Mouse (Mus musculus): Measurements from ENCODE around the gene Atp6v1fnb. TPM values are rescaled to one million over a fixed set of nuclear protein-coding genes. Genes with fewer than 3 reads are reported as not detected.
A peak's percentile ranks its signal among the peaks of the same experiment; 100 is the strongest.

Gene Atp6v1fnb
- polyA plus RNA-seq, 1 experiment from 2014 or later, result not detected

GRCm38 (mm10) chr6:29500177-29500576 is 28.9 kb downstream of the Atp6v1fnb start:
- WGBS, result 96% methylated on average over 7 of the region's 7 CpGs
- ATAC-seq (ENCODE audit: low FRiP score) (no peak), DNase-seq (ENCODE audit: low spot score) (no peak)
- Histone ChIP-seq H3K9ac (ENCODE audit: low read depth, low read length) (no peak overlapping the region), H3K4me1 (replicated peaks; ENCODE audit: control insufficient read depth, insufficient read depth, low read length) (no peaks in the 10 kb centered on the region), H3K9me3 (ENCODE audit: control insufficient read depth, low read length) (no peaks in the 10 kb centered on the region), H3K36me3 (ENCODE audit: control insufficient read depth, insufficient read depth, low read length) (no peaks in the 10 kb centered on the region), H3K4me3 (ENCODE audit: low read depth, low read length) (no peak overlapping the region), H3K27ac (ENCODE audit: low read depth, low read length) (no peak overlapping the region), H3K27me3 (ENCODE audit: control insufficient read depth, insufficient read depth, low read length) (peaks cover 21% of the 10 kb centered on the region), H3K4me2 (replicated peaks; ENCODE audit: low read depth, low read length) (no peak overlapping the region)

GRCm38 (mm10) chr6:29500810-29501209 is 29.6 kb downstream of the Atp6v1fnb start:
- Histone ChIP-seq H3K4me3 (ENCODE audit: low read depth, low read length) (no peak overlapping the region), H3K9ac (ENCODE audit: low read depth, low read length) (no peak overlapping the region), H3K27ac (ENCODE audit: low read depth, low read length) (no peak overlapping the region), H3K9me3 (ENCODE audit: control insufficient read depth, low read length) (no peaks in the 10 kb centered on the region), H3K27me3 (ENCODE audit: control insufficient read depth, insufficient read depth, low read length) (peaks cover 17% of the 10 kb centered on the region), H3K4me2 (replicated peaks; ENCODE audit: low read depth, low read length) (no peak overlapping the region), H3K36me3 (ENCODE audit: control insufficient read depth, insufficient read depth, low read length) (no peaks in the 10 kb centered on the region), H3K4me1 (replicated peaks; ENCODE audit: control insufficient read depth, insufficient read depth, low read length) (no peaks in the 10 kb centered on the region)
- ATAC-seq (ENCODE audit: low FRiP score) (no peak), DNase-seq (ENCODE audit: low spot score) (no peak)
- WGBS, result 90% methylated on average over 6 of the region's 6 CpGs

DNA sequence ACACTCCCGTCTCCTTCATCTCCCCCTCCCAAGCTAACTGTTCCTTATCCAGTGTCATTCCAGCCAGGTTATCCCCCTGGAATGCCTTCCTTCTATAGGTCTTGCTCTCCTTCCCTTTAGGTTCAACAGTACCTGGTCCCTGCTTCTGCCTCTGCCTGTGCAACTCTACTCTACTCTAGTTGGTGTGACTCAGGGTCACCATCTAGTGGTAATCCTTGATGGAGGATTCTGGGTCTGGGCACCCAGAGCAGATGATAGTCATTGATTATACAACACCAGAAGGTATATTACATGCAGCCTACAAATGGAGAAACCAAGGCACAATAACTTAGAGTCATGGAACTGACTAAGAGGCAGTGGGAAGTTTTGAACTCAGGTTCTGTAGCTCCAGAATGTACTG is 30.4 kb downstream of the Atp6v1fnb start:
- H3K9me3 ChIP-seq (ENCODE audit: control insufficient read depth, low read length), result no peaks in the 10 kb centered on the region
- no peaks in the 10 kb centered on the region for H3K36me3 ChIP-seq (ENCODE audit: control insufficient read depth, insufficient read depth, low read length)
- 89% methylated on average over 1 of the region's 1 CpGs for WGBS
- peaks cover 16% of the 10 kb centered on the region for H3K27me3 ChIP-seq (ENCODE audit: control insufficient read depth, insufficient read depth, low read length)
- ATAC-seq (ENCODE audit: low FRiP score) (no peak), DNase-seq (ENCODE audit: low spot score) (no peak)
- no peak overlapping the region for H3K4me3 ChIP-seq (ENCODE audit: low read depth, low read length)
- no peak overlapping the region for H3K4me2 ChIP-seq (replicated peaks; ENCODE audit: low read depth, low read length)
- no peaks in the 10 kb centered on the region for H3K4me1 ChIP-seq (replicated peaks; ENCODE audit: control insufficient read depth, insufficient read depth, low read length)
- no peak overlapping the region for H3K9ac ChIP-seq (ENCODE audit: low read depth, low read length)
- no peak overlapping the region for H3K27ac ChIP-seq (ENCODE audit: low read depth, low read length)

DNA sequence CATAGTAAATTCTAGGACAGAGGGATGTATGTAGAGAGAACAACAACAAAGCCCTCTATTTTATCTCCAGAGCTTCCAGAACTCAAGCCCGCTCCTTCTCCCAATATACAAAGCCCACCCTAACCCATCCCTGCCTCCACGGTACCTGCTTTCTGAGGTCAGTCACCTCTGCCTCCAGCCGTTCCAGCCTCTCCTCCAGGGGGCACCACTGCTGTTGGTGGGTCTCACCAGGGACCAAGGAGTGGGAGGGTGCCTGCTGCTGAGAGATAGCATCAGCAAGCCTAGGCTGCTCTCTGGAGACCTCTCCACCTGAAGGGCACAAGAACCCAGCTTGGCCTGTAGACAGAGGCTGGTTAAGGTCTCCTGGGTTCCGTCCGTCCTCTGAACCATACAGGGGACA is 34.3 kb downstream of the Atp6v1fnb start:
- Histone ChIP-seq H3K27ac (ENCODE audit: low read depth, low read length) (no peak overlapping the region), H3K4me3 (ENCODE audit: low read depth, low read length) (no peak overlapping the region), H3K9me3 (ENCODE audit: control insufficient read depth, low read length) (no peaks in the 10 kb centered on the region), H3K4me2 (replicated peaks; ENCODE audit: low read depth, low read length) (no peak overlapping the region), H3K36me3 (ENCODE audit: control insufficient read depth, insufficient read depth, low read length) (no peaks in the 10 kb centered on the region), H3K27me3 (ENCODE audit: control insufficient read depth, insufficient read depth, low read length) (peaks cover 24% of the 10 kb centered on the region), H3K9ac (ENCODE audit: low read depth, low read length) (no peak overlapping the region), H3K4me1 (replicated peaks; ENCODE audit: control insufficient read depth, insufficient read depth, low read length) (no peaks in the 10 kb centered on the region; the same call in 1 of the 2 replicates)
- 81% methylated on average over 5 of the region's 5 CpGs for WGBS
- DNase-seq (ENCODE audit: low spot score) (no peak), ATAC-seq (ENCODE audit: low FRiP score) (no peak)

GRCm38 (mm10) chr6:29506834-29507233 is 35.6 kb downstream of the Atp6v1fnb start:
- ATAC-seq (ENCODE audit: low FRiP score) (no peak), DNase-seq (ENCODE audit: low spot score) (no peak)
- Histone ChIP-seq H3K4me1 (replicated peaks; ENCODE audit: control insufficient read depth, insufficient read depth, low read length) (no peaks in the 10 kb centered on the region; the same call in 1 of the 2 replicates), H3K4me2 (replicated peaks; ENCODE audit: low read depth, low read length) (peak overlapping the region; percentile 62), H3K9ac (ENCODE audit: low read depth, low read length) (no peak overlapping the region; the same call in 1 of the 2 replicates), H3K9me3 (ENCODE audit: control insufficient read depth, low read length) (no peaks in the 10 kb centered on the region), H3K27me3 (ENCODE audit: control insufficient read depth, insufficient read depth, low read length) (peaks cover 24% of the 10 kb centered on the region), H3K4me3 (ENCODE audit: low read depth, low read length) (peak overlapping the region; percentile 42; the same call in 1 of the 2 replicates), H3K27ac (ENCODE audit: low read depth, low read length) (no peak overlapping the region), H3K36me3 (ENCODE audit: control insufficient read depth, insufficient read depth, low read length) (no peaks in the 10 kb centered on the region)
- WGBS, result 16% methylated on average over 8 of the region's 8 CpGs

DNA sequence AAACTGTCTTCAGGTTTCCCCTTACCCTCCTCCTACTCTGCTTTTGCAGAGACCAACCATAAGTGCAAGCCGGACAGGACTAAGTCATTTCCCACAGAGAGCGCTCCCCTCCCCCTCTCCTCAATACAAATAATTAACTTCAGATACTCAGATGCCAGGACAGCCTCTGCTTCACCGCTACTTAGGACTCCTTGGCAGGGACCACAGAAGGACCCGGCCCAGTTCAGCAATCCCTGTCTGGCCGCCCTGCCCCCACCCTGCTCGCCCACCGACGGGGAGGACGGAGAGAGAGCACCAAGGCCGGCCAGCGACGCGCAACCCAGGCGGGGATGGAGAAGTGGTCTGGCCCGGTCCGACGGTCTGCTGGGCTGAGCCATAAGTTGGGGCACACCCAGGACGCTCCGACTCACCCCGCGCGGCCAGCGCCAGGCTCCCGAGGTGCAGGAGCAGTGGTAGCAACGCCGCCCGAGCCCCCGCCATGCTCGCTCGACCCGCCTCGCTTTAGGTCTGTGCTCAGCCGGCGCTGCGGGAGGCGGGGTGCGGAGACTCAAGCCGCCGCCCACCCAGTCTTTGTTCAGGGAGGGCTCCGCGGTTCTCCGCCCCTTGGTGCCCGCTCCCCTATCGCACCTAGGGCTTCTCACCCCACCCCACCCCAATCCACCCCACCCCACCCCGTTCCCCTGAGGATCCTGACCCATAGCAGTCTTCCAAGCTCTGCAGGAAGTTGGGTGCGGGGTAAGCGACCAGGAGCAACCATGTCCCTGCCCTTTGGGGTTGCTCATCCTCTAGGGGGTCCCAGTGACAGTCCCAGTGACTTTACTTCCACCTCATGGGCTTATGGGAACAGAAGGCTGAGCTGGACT is 36.4 kb downstream of the Atp6v1fnb start, which contains the start of gene Kcp:
Gene Kcp, minus strand, starts transcription at position 506 of the 863 bp plus-strand sequence.
- Histone ChIP-seq H3K27ac (ENCODE audit: low read depth, low read length) (no peak within 1 kb of the TSS), H3K9ac (ENCODE audit: low read depth, low read length) (peak within 1 kb of the TSS; percentile 54), H3K4me3 (ENCODE audit: low read depth, low read length) (peak within 1 kb of the TSS; percentile 42), H3K36me3 (ENCODE audit: control insufficient read depth, insufficient read depth, low read length) (no peaks in the 10 kb centered on the region), H3K9me3 (ENCODE audit: control insufficient read depth, low read length) (no peaks in the 10 kb centered on the region), H3K27me3 (ENCODE audit: control insufficient read depth, insufficient read depth, low read length) (peaks cover 24% of the 10 kb centered on the region), H3K4me1 (replicated peaks; ENCODE audit: control insufficient read depth, insufficient read depth, low read length) (no peaks in the 10 kb centered on the region; the same call in 1 of the 2 replicates), H3K4me2 (replicated peaks; ENCODE audit: low read depth, low read length) (peak within 1 kb of the TSS; percentile 62)
- ATAC-seq (ENCODE audit: low FRiP score) (peak; percentile 69), DNase-seq (ENCODE audit: low spot score) (peak; percentile 56)
- 1% methylated on average over 38 of the region's 47 CpGs for WGBS

- Histone ChIP-seq H3K27me3 (ENCODE audit: control insufficient read depth, insufficient read depth, low read length) (peaks cover 24% of the 10 kb centered on the region), H3K27ac (ENCODE audit: low read depth, low read length) (no peak overlapping the region), H3K4me1 (replicated peaks; ENCODE audit: control insufficient read depth, insufficient read depth, low read length) (no peaks in the 10 kb centered on the region; the same call in 1 of the 2 replicates), H3K4me2 (replicated peaks; ENCODE audit: low read depth, low read length) (no peak overlapping the region), H3K9me3 (ENCODE audit: control insufficient read depth, low read length) (no peaks in the 10 kb centered on the region), H3K4me3 (ENCODE audit: low read depth, low read length) (no peak overlapping the region), H3K9ac (ENCODE audit: low read depth, low read length) (no peak overlapping the region), H3K36me3 (ENCODE audit: control insufficient read depth, insufficient read depth, low read length) (no peaks in the 10 kb centered on the region)
- WGBS, result 31% methylated on average over 2 of the region's 2 CpGs
- no peak for ATAC-seq (ENCODE audit: low FRiP score)
- no peak for DNase-seq (ENCODE audit: low spot score)
Measured at GRCm38 (mm10) chr6:29509086-29509485, 37.8 kb downstream of the Atp6v1fnb start.

- Histone ChIP-seq H3K4me3 (ENCODE audit: low read depth, low read length) (no peak overlapping the region), H3K27me3 (ENCODE audit: control insufficient read depth, insufficient read depth, low read length) (peaks cover 4% of the 10 kb centered on the region; the same call in 1 of the 2 replicates), H3K9me3 (ENCODE audit: control insufficient read depth, low read length) (no peaks in the 10 kb centered on the region), H3K27ac (ENCODE audit: low read depth, low read length) (no peak overlapping the region), H3K36me3 (ENCODE audit: control insufficient read depth, insufficient read depth, low read length) (no peaks in the 10 kb centered on the region), H3K4me1 (replicated peaks; ENCODE audit: control insufficient read depth, insufficient read depth, low read length) (no peaks in the 10 kb centered on the region; the same call in 1 of the 2 replicates), H3K4me2 (replicated peaks; ENCODE audit: low read depth, low read length) (peak overlapping the region; percentile 24), H3K9ac (ENCODE audit: low read depth, low read length) (no peak overlapping the region)
- peak; percentile 73 for DNase-seq (ENCODE audit: low spot score)
- peak; percentile 76 for ATAC-seq (ENCODE audit: low FRiP score)
- 0% methylated on average over 11 of the region's 11 CpGs for WGBS
Measured at GRCm38 (mm10) chr6:29513284-29513683, 42.0 kb downstream of the Atp6v1fnb start.

DNA sequence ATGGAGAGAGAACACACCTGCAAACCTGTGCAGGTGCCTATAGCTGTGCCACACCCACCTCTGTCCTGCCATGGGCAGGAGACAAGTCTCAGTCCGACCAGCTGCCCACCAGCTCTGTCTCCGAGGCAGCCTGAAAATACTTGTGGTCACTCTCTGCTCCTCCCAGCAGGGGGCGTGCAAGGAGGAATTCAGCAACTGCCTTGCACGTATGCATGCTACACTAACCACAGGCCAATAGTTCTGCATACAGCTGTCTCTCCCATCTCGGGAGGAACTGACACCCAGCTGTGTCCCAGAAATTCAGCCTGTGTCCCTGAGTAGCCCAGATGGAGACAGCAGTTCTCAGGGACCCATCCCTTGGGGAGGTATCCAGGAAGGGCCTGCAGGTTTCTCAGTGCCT is 45.9 kb downstream of the Atp6v1fnb start:
- peak; percentile 35; the same call in 1 of the 2 replicates for ATAC-seq (ENCODE audit: low FRiP score)
- Histone ChIP-seq H3K27me3 (ENCODE audit: control insufficient read depth, insufficient read depth, low read length) (no peaks in the 10 kb centered on the region), H3K4me1 (replicated peaks; ENCODE audit: control insufficient read depth, insufficient read depth, low read length) (no peaks in the 10 kb centered on the region), H3K9ac (ENCODE audit: low read depth, low read length) (no peak overlapping the region), H3K9me3 (ENCODE audit: control insufficient read depth, low read length) (no peaks in the 10 kb centered on the region), H3K4me3 (ENCODE audit: low read depth, low read length) (no peak overlapping the region), H3K27ac (ENCODE audit: low read depth, low read length) (no peak overlapping the region), H3K36me3 (ENCODE audit: control insufficient read depth, insufficient read depth, low read length) (no peaks in the 10 kb centered on the region), H3K4me2 (replicated peaks; ENCODE audit: low read depth, low read length) (no peak overlapping the region)
- WGBS, result 9% methylated on average over 5 of the region's 5 CpGs
- DNase-seq (ENCODE audit: low spot score), result peak; percentile 83

Data from hindbrain, embryonic 11.5 days (tissue).